Mouse (Mus musculus): ENCODE measurements at regions not wholly inside any gene's neighbourhood (a gene's known extent, or its start where the extent isn't known, plus 50 kb on each side); places are given as distances from the start of the nearest gene placed in this dataset.

DNA sequence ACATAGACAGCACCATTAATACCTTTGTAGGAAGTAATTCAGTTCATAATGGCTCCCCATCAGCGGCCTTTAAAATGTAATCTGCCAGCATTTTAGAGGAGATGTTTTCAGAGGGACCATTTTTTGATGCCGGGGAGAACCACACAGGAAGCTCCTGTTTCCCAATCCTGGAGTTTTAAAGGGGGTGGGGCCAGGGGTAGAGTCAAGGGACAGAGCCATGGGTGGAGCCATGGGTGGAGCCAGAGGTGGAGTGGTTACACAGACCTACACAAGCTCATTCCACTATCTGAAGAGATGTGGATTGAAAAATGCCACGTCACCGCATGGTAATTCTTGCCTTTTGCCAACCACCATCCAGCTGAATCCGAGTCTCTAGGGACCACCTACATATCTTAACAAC, 67.1 kb upstream of the Plcl2 start:
- DNase-seq = no peak

DNA sequence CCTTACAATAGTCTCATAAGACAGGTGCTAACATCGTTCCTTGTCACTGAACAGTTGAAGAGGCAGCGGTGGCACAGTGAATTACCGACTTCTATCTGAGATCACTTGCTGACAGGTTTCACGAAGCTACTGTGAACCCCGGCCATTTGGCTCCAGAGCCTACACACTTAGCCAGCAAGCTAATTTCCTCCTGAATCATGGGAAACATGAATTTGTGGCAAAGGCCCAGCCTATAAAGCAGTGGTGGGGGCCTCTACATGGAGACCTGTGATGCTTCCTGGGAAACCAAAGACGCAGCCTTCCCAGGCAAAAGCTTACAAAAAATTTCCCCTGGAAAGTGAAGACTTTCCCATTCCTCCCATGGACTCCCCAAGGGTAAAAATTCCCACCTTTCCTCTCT, 66.3 kb upstream of the Plcl2 start:
- DNase-seq = peak in 1 of 2 experiments; percentile 20

DNA sequence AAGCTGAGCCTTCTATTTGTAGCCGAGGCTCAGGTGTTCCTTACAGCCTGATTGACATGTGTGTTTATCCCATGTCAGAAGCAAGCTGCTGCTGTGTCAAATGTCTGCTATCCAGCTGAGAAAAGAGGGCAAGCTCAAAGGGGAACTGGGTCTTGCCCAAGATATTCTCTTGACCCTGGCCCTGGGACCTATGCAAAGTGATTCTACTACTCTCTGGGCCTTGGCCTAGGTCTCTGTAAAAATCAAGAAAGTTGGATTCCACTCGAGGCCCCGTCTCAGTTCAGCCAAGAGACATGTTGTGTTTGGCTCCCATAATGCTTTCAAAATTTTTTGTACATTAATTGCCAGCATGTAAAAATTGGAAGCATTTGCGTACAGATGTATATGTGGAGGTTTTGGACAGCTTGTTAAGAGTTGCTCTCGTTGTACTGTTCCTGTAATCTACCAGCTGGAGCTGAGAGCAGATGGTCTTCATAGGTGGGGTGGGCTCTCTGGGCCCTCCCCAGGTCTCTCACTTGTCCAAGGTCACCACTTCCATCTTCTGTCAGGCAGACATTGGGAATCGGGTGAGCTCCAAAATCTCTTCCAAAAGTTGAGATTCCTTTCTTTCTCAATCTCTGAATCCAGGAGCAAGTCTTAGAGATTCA, 65.7 kb upstream of the Plcl2 start:
- DNase-seq = peak; percentile 24 to 32

DNA sequence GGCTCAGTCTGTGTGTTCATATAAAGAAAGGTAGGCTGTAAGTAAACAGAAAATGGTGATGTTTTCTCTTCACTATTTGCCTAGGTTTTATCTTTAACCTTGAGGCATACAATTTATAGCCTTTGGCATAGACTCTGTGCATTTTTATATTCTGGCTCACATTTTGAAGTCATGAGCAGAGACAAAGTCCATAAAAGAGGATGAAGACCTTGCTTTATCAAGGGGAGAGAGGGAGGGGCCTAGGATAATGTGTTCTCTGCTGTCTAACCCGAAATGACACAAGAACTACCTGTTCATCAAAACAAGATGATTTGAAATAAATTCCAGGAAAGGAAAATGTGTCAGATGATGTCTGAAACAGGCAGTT, 65.2 kb upstream of the Plcl2 start:
- no peak for DNase-seq

DNA sequence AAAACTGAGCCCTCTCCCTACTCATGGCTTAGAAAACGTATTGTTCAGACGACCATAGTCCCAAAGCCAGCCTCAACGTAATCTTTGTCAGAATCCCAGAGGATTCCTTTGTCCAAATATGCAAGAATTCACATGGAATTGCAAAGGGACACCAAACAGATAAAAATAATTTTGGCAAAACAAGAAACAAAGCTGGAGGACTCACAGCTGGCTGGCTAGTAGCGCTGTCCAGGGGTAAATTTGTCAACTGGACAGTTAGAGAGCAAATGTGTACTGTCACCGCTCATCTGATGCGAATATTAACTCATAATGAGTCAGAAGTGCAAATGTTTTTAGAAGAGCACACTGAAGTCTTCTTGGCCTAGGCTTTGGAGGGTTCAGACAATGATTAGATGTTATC, 60.5 kb upstream of the Plcl2 start:
- DNase-seq = peak in 1 of 2 experiments; percentile 36

DNA sequence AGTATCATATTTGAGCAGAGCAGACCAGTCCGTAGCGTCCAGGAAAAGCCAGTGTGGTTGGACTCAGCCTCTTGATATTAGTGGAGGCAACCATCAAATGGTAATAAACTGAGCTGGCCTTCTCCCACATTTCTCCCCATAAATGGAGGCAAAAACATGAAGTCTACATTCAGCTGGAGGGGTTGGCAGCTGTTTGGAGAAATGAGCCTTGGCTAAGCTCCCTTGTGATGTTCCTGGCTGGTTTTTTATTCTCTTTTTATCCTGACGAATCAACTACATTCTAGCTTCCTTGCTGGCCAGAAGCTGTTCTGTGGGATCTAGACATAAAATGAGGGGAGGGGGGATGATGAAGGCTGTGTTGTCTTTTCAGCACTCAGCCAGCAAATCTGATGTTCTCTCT, 57.6 kb upstream of the Plcl2 start:
- no peak for DNase-seq

DNA sequence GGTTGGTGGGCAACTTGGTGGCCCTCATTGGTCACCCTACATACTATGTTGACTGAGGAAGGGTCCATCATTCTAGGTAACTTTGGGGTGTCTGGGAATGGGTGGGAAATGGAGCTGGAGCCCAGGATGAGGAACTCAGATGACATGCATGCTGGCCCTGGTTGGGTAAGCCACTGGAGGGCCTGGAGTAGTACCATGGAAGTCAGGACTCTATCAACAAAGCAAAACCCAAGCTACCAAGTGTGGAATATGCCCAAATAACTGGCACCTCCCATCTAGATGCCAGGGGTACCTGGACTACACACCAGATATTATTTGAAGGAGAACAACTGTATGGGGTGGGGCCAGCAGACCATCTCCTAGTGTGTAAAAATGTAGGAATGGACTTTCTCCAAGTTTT, 55.7 kb upstream of the Plcl2 start:
- DNase-seq = no peak

DNA sequence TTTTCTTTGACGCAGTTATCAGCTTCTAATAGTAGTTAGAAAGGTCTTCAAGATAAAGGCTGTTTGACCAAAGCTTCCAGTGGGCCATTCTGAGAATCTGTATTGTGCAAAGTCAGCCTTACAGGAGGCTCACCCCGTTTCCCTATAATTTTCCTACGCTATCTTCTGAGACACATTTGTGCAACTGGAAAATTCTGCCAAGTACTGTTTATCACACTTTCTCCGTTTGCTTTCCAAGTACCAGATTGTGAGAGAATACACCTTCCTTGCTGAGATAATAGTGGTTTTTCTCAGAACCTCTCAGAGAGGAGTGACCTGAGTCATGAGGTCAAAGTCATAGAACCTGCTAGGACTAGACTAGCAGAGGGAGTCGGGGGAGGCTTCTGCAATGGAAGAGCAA, 55.2 kb upstream of the Plcl2 start:
- DNase-seq = no peak

DNA sequence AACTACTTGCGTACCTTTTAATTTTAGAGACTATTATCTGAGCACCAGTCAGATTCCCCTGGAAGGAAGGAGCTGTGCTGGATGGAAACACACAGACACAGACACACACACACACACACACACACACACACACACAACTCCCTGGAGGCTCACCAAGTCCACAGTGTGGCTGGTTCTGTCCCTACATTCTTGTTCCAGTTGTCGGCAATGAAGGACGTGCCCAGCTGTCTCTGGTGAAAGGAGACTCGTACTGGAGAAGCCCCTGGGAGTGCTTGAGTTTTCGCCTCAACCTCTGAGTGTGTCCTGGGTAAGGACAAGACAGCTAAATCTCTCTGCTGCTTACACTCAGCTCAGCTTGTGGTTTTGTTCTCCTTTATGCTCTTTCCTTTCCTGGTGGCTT, 54.3 kb upstream of the Plcl2 start:
- no peak for DNase-seq

DNA sequence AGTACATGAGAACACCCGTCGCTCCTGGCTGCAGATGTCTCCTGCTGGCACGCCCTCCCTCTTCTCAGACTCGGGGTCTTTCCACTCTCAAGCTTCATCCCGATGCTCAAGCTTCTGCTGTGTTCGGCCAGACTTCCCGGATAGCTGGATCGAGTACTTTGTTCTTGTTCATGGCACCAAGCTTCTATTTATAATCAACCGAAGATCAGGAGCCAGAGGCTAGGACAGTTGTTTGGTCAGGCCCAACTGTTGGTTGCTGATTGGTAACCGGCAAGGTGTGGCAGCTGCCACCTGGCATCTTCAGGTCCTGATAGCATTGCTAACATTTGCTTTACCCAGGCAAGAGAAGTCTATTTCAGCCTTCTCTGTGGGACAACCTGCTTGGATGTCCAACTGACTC, 53.5 kb upstream of the Plcl2 start:
- DNase-seq = no peak

DNA sequence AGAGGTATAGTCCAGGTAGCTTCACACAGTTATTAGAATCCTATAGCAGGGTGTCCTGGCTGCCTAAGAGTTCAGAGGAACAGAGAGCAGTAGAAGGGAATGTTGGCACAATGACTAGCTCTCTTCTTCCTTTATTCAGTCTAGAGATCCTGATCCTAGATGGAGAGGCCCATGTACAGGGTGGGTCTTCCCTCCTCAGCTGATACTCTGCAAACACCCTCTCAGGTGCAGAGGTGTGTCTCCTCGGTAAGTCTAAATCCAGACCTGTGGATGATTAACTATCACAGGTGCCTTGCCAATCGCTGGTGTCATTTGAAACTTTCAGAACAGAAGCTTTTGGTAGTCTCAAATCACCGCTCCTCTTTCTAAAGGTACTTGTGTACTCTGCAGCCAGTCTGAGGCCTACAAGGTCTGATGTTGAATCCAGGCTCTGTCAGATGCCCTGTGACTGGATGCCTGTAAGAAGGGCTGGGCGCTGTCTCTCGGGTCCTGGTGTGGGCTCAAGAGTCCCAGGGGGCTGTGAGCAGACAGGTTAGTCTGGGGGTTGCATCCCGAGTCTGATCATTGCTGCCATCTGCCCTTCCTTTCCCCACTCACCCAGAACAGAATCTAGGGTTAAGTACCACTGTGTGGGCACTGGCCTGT, 52.0 kb upstream of the Plcl2 start:
- DNase-seq = no peak

DNA sequence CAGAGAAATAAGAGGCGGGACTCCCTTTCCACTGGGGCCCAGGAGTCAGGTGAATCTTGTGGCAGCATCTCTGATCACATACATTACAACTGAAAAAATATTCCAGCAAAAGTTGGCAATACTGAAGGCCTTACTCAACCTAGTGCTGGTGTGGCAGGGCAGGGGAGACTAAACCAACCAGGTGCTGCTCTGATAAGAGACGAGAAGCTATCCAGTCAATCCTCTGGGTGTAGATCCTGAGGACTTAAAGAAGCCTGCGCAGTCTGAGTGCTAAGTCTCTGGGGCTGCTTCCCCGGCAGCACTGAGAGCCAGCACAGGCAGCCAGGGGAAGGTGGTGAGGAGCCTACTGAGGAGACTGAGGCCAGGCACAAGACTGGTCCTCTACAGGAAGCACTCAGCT, 51.0 kb upstream of the Plcl2 start:
- no peak for DNase-seq

All from heart, adult 18-20 months (tissue).